Mouse (Mus musculus) lung, embryonic 14.5 days (tissue): Measurements from ENCODE around the gene Gemin5. TPM values are rescaled to one million over a fixed set of nuclear protein-coding genes. Genes with fewer than 3 reads are reported as not detected.
"Not testable (repeated sequence)": the region's sequence is repeated elsewhere in the genome, so short reads cannot be mapped to it uniquely, and the experiment has no call there.

Source experiments
- ATAC-seq: fragments of 200-750 bp; cut with Nextera tagmentation; 2 replicates; pipeline ENCODE4 v1.8.0; 2017; ENCODE audit warnings: mild to moderate bottlenecking, moderate TSS enrichment, moderate library complexity; ENCODE audit not compliant: insufficient read depth
- DNase-seq: peaks from one replicate; pipeline ENCODE4 v3.0.0-alpha.2; 2015
- H3K27ac ChIP-seq: fragments of 300-500 bp; sonication (generic); 2 replicates; pipeline ENCODE4 v1.5.1; 2014; ENCODE audit warnings: low read depth, mild to moderate bottlenecking, moderate library complexity
- H3K27me3 ChIP-seq: fragments of 300-500 bp; sonication (generic); 2 replicates; pipeline ENCODE4 v1.6.1; 2014; ENCODE audit warnings: low read length, control low read depth; ENCODE audit not compliant: insufficient read depth
- H3K36me3 ChIP-seq: fragments of 300-500 bp; sonication (generic); 2 replicates; pipeline ENCODE4 v1.6.1; 2014; ENCODE audit warnings: control low read depth; ENCODE audit not compliant: insufficient read depth
- H3K4me1 ChIP-seq: fragments of 300-500 bp; sonication (generic); 2 replicates; pipeline ENCODE4 v1.6.1; 2014; ENCODE audit warnings: antibody characterized with exemption, control low read depth; ENCODE audit not compliant: insufficient read depth
- H3K4me2 ChIP-seq: fragments of 300-500 bp; sonication (generic); 2 replicates; pipeline ENCODE4 v1.6.1; 2014; ENCODE audit warnings: mild to moderate bottlenecking
- H3K4me3 ChIP-seq: fragments of 300-500 bp; sonication (generic); 2 replicates; pipeline ENCODE4 v1.5.1; 2014; ENCODE audit warnings: low read depth, low read length
- H3K9ac ChIP-seq: fragments of 300-500 bp; sonication (generic); 2 replicates; pipeline ENCODE4 v1.6.1; 2014
- H3K9me3 ChIP-seq: fragments of 300-500 bp; sonication (generic); 2 replicates; pipeline ENCODE4 v1.6.1; 2016; ENCODE audit warnings: low read depth, low read length, control low read depth
- CTCF ChIP-seq: IDR thresholded peaks from 2 replicates; pipeline ENCODE4 v1.5.1; 2016; ENCODE audit warnings: antibody characterized with exemption, low read depth
- WGBS: fragments of 180-500 bp; shearing (Covaris S2); extraction: QIAGEN DNeasy Blood & Tissue Kit; methylation state at CpG from one replicate; pipeline ENCODE4 v1.1.7; 2014; 5-methylcytosine and 5-hydroxymethylcytosine counted together
- polyA plus RNA-seq: library from polyadenylated mRNA; unstranded; fragments of >200 nt; fragmentation: Nextera tagmentation; extraction: Ambion mirVana; gene quantifications from 2 replicates; pipeline ENCODE4 v1.2.1, GENCODE M21; 2014

Gemin5 gene
- polyA plus RNA-seq, 1 experiment from 2014 or later = 26.9 TPM

DNA sequence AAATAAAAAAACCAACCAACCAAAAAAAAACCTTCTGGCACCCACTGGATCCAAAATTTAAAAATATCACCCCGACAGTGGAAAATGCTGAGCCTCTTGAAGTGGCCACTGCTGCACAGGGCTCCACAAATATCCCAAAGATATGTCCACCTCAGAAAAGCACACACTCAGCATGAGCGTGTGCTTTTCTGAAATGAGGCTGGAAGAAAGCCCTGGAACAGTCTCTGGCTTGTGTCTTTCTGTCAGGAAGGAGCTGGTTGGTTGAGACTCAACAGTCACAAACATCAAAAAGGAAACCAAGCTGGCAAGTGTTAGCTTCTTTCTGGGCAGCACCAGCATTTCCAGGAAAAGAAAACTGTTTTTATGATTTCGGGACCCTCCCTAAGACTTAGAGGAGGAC, 25.0 kb upstream of the Gemin5 start:
- no peak for TF ChIP-seq CTCF
- Histone ChIP-seq H3K36me3 (no peaks in the 10 kb centered on the region), H3K27me3 (no peaks in the 10 kb centered on the region), H3K4me3 (no peak overlapping the region), H3K4me2 (no peak overlapping the region), H3K27ac (peak overlapping the region; percentile 61; the same call in 1 of the 2 replicates), H3K9me3 (no peaks in the 10 kb centered on the region), H3K4me1 (no peaks in the 10 kb centered on the region), H3K9ac (no peak overlapping the region)
- ATAC-seq = no peak
- WGBS = 39% methylated on average over 3 of the region's 3 CpGs
- DNase-seq = no peak

DNA sequence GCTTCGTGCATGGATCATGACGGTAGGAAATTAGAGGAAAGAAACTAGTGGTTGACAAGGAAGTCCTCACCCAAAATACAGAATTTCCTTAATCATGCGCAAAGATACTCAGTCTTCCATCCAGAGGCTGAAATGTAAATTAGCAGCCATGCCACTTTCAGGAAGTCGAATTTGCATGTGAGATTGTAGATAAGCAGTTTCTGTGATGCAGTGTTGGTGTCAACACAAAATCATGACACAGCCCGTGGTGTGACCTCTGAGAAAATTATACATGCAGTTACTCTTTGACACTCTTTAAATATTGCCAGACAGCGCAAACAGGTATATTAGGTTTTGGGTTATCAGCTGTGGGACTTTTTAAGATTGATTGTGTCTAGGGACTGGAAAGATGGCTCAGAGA, 21.3 kb upstream of the Gemin5 start:
- no peak overlapping the region for H3K9ac ChIP-seq
- no peak for ATAC-seq
- H3K4me3 ChIP-seq = no peak overlapping the region
- no peak overlapping the region for H3K27ac ChIP-seq
- WGBS = 86% methylated on average over 6 of the region's 6 CpGs
- no peaks in the 10 kb centered on the region for H3K4me1 ChIP-seq
- no peak overlapping the region for H3K4me2 ChIP-seq
- no peaks in the 10 kb centered on the region for H3K36me3 ChIP-seq
- DNase-seq = no peak
- no peaks in the 10 kb centered on the region for H3K9me3 ChIP-seq
- TF ChIP-seq CTCF = no peak
- no peaks in the 10 kb centered on the region for H3K27me3 ChIP-seq

DNA sequence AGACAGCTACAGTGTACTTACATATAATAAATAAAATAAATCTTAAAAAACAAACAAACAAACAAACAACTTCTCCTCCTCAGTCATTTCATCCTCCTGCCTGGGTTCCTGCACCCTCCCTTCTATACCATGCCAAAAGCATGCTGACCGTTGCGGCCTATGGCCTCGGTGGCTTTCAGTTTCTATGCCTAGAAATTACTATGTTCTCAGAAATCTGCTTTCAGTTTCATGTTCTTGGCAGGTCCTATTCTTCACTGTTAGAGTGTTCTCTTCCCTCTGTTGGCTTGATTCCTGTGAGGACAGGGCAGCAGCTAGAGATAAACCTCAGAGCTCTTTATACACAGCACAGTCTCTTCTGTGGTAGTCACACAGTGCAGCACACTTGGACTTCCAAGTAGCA, 15.2 kb upstream of the Gemin5 start:
- H3K27me3 ChIP-seq = no peaks in the 10 kb centered on the region
- H3K9me3 ChIP-seq = no peaks in the 10 kb centered on the region
- no peak overlapping the region for H3K4me2 ChIP-seq
- no peak for TF ChIP-seq CTCF
- H3K9ac ChIP-seq = no peak overlapping the region
- no peak for DNase-seq
- ATAC-seq = no peak
- H3K36me3 ChIP-seq = peaks cover 3% of the 10 kb centered on the region
- no peak overlapping the region for H3K27ac ChIP-seq
- WGBS = 91% methylated on average over 3 of the region's 3 CpGs
- H3K4me1 ChIP-seq = no peaks in the 10 kb centered on the region
- no peak overlapping the region for H3K4me3 ChIP-seq

DNA sequence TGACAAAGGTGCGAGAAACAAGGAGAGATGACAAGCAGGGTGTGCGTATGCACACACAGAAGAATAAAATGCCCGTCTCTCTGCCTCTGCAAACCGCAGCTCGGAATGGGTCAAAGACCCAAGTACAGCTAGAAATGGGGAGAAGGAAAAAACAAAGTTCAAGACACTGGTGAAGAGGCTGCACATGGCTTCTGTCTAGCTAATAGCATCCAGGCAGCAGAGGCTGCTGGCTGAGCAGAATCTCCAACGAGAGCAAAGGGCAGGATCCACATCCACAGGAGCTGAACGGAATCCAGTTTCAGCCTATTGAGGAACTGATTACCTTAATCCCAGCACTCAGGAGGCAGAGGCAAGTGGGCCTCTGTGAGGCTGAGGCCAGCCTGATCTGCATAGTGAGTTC, 12.4 kb upstream of the Gemin5 start:
- no peak overlapping the region for H3K27ac ChIP-seq
- H3K4me2 ChIP-seq = no peak overlapping the region
- DNase-seq (no peak), ATAC-seq (no peak)
- no peaks in the 10 kb centered on the region for H3K27me3 ChIP-seq
- H3K4me3 ChIP-seq = no peak overlapping the region
- no peak for TF ChIP-seq CTCF
- 82% methylated on average over 7 of the region's 7 CpGs for WGBS
- peaks cover 30% of the 10 kb centered on the region for H3K36me3 ChIP-seq
- H3K9me3 ChIP-seq = no peaks in the 10 kb centered on the region
- H3K4me1 ChIP-seq = no peaks in the 10 kb centered on the region
- H3K9ac ChIP-seq = no peak overlapping the region

DNA sequence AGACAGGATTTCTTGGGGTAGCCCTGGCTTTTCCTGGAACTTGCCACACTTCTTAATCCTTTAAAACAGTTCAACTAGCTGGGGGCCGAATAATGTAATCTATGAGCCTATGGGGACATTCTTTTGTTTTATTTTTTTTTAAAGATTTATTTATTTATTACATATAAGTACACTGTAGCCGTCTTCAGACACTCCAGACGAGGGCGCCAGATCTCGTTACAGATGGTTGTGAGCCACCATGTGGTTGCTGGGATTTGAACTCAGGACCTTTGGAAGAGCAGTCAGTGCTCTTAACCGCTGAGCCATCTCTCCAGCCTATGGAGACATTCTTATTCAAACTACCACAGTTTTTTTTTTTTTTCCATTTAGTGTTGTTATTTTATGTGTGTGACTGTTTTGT, 11.6 kb upstream of the Gemin5 start:
- H3K4me2 ChIP-seq, H3K9me3 ChIP-seq, H3K4me1 ChIP-seq, DNase-seq, ATAC-seq, H3K4me3 ChIP-seq, H3K27me3 ChIP-seq, H3K27ac ChIP-seq, H3K9ac ChIP-seq: not testable (repeated sequence)
- peaks cover 38% of the 10 kb centered on the region for H3K36me3 ChIP-seq
- WGBS = 88% methylated on average over 6 of the region's 6 CpGs

DNA sequence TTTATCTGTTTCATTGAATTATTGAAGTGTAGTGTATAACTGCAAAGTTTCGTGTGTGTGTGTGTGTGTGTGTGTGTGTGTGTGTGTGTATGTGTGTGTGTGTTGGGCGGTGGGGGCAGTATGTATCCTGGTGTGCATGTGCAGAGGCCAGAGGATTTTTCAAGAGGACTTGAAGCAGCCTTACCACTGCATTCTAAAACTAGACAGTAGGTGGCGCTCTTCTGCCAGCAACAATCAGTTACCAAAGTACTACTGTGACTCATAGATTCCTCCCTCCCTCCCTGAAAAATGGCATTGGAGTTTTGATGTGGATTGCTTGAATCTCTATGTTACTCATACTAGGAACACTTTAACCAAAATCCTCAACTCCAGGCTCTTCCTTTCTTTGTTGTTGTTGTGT, 11.2 kb upstream of the Gemin5 start:
- no peak overlapping the region for H3K4me2 ChIP-seq
- no peaks in the 10 kb centered on the region for H3K27me3 ChIP-seq
- TF ChIP-seq CTCF = peak; percentile 84
- H3K27ac ChIP-seq = no peak overlapping the region
- H3K9ac ChIP-seq = no peak overlapping the region
- H3K36me3 ChIP-seq = peaks cover 41% of the 10 kb centered on the region
- H3K4me1 ChIP-seq = no peaks in the 10 kb centered on the region
- ATAC-seq (no peak), DNase-seq (peak; percentile 94)
- H3K4me3 ChIP-seq = no peak overlapping the region
- 24% methylated on average over 3 of the region's 3 CpGs for WGBS
- no peaks in the 10 kb centered on the region for H3K9me3 ChIP-seq

DNA sequence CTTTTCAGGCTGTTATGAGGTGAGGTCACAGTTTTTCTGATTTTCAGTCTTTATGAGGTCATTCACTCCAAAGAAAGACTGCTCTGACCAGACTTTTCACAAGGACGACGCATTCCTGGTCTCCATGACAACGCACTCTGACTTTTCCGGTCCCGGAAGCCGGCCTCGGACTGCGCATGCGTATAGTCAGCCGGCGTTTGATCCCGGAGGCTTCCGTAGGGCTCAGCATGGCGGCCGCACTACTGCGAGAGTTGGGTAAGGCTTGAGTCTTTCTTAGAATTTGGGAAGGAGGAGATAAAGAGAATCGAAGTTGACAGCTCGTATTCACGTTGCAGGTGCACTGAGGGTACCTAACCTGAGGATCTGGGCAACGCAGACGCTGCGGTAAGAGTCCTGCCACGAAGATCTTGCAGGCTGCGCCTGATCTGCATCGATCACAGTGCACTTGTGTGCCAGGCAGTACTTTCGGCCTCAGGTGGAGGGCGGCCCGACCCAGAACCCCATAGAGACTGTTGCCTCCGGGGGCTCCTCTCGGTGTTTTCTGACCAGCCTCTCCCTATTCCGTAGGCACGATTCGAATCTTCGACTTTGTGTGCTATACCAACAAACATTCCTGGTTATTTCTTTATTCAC, 3.2 kb upstream of the Gemin5 start, which contains the start of gene Mrpl22:
Mrpl22 (plus strand) TSS at position 203 of the 633 bp plus-strand sequence.
- Histone ChIP-seq H3K9ac (peak within 1 kb of the TSS; percentile 74), H3K4me1 (peaks cover 4% of the 10 kb centered on the region), H3K36me3 (peaks cover 35% of the 10 kb centered on the region), H3K4me3 (peak within 1 kb of the TSS; percentile 78), H3K9me3 (no peaks in the 10 kb centered on the region), H3K27ac (peak within 1 kb of the TSS; percentile 67), H3K27me3 (no peaks in the 10 kb centered on the region), H3K4me2 (peak within 1 kb of the TSS; percentile 73)
- peak; percentile 100 for DNase-seq
- WGBS = under 1% methylated on average over 34 of the region's 34 CpGs
- no peak for TF ChIP-seq CTCF
- ATAC-seq = peak; percentile 71

DNA sequence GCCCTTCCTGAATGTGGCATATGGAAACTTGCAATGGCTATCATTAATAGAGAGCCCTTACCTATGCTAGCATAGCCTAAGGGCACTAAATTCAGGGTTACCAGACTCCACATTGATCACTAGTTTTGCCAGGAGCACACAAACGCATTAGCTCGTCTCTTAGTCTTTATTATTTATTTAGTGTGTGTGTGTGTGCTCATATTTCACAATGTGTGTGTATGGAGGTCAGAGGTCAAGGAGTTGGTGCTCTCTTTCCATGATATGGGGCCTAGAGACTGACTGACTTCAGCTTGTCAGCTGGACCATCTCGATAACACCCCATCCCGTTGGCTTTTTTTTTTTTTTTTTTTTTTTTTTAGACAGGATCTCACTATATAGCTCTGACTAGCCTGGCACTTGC, 1.3 kb upstream of the Gemin5 start:
- H3K27me3 ChIP-seq = no peaks in the 10 kb centered on the region
- no peak overlapping the region for H3K9ac ChIP-seq
- DNase-seq = no peak
- ATAC-seq = no peak
- H3K4me3 ChIP-seq = no peak overlapping the region
- 41% methylated on average over 4 of the region's 4 CpGs for WGBS
- no peak for TF ChIP-seq CTCF
- no peak overlapping the region for H3K27ac ChIP-seq
- H3K4me1 ChIP-seq = peaks cover 4% of the 10 kb centered on the region
- H3K4me2 ChIP-seq = no peak overlapping the region
- H3K9me3 ChIP-seq = no peaks in the 10 kb centered on the region
- peaks cover 32% of the 10 kb centered on the region for H3K36me3 ChIP-seq
